Mouse (Mus musculus) left cerebral cortex, postnatal 14 days (tissue): ENCODE data around the gene Fbxo27. TPM values are rescaled to one million over a fixed set of nuclear protein-coding genes. Genes with fewer than 3 reads are reported as not detected.
"Not testable (repeated sequence)": the region's sequence is repeated elsewhere in the genome, so short reads cannot be mapped to it uniquely, and the experiment has no call there.

Experiments used
- DNase-seq, 2 experiments: peaks; one replicate each; pipeline ENCODE4 v3.0.0; 2021 to 2022; ENCODE audit warnings: low spot score in 2 of 2, mixed read lengths in 1 of 2
- intact Hi-C: fragments of 180-260 bp; cut with DNase I; formaldehyde crosslinking; loops from one replicate; pipeline ENCODE4 v1.15.1; 2025
- long read RNA-seq, 2 experiments: library from polyadenylated mRNA; stranded (forward); transcript quantifications; one replicate each; pipeline ENCODE4 v2.0.0; 2021
- total RNA-seq, 2 experiments: library from RNA; stranded (reverse); gene quantifications; 2 replicates each; pipeline ENCODE4 v1.2.3; 2021

Fbxo27 gene
- 10 to 100 TPM; 16.9 to 19.9 TPM for total RNA-seq
- long read RNA-seq, experiment 1, transcript Fbxo27-203 (5 exons, 1,948 nt) = major isoform, 11 of 38 reads
- long read RNA-seq, experiment 1, partial matches to known transcripts = 16 of 38 reads
- long read RNA-seq, experiment 1, other reads (novel, unspliced or antisense) = 11 of 38 reads
- long read RNA-seq, experiment 2, transcript Fbxo27-203 (5 exons, 1,948 nt) = major isoform, 15 of 38 reads
- long read RNA-seq, experiment 2, partial matches to known transcripts = 10 of 38 reads
- long read RNA-seq, experiment 2, other reads (novel, unspliced or antisense) = 13 of 38 reads

GRCm38 (mm10) chr7:28692545-28693320 lies at the start of gene Fbxo27:
Gene Fbxo27 (plus strand): TSS chr7:28692849.
- intact Hi-C loops = no loop called here
- DNase-seq = peak; percentile 32 to 40

- no peak for DNase-seq
- intact Hi-C loops = no loop called here
Measured at GRCm38 (mm10) chr7:28645366-28645765, 47.3 kb upstream of the Fbxo27 start.

- intact Hi-C loops = no loop called here
Measured at GRCm38 (mm10) chr7:28645947-28646475, 46.6 kb upstream of the Fbxo27 start.

GRCm38 (mm10) chr7:28647016-28647415 lies 45.6 kb upstream of the Fbxo27 start:
- intact Hi-C loops = no loop called here
- DNase-seq = no peak

More at GRCm38 (mm10) chr7:28645947-28646475, 46.6 kb upstream of the Fbxo27 start:
- no peak for DNase-seq

GRCm38 (mm10) chr7:28651157-28651556 lies 41.5 kb upstream of the Fbxo27 start:
- intact Hi-C loops = no loop called here
- DNase-seq = no peak

DNA sequence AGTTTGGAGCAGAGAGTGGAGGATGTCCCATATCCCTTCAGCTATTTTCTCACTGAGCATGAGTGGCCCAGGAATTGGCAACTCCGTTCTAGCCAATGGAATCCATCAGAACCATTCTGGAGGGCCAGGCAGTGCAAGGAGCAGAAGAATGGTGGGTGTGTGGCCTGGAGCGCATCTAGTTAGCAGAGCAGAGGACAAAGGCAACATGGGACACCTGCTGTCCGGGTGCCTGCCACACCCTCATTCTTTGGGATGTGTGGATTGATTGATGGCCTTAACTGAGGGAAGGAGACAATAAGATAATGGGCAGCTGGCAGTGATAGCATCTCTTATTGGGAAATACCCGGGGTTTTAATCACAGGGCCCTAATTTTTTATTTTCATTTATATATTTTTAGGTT lies 36.2 kb upstream of the Fbxo27 start:
- intact Hi-C loops = no loop called here
- no peak for DNase-seq

DNA sequence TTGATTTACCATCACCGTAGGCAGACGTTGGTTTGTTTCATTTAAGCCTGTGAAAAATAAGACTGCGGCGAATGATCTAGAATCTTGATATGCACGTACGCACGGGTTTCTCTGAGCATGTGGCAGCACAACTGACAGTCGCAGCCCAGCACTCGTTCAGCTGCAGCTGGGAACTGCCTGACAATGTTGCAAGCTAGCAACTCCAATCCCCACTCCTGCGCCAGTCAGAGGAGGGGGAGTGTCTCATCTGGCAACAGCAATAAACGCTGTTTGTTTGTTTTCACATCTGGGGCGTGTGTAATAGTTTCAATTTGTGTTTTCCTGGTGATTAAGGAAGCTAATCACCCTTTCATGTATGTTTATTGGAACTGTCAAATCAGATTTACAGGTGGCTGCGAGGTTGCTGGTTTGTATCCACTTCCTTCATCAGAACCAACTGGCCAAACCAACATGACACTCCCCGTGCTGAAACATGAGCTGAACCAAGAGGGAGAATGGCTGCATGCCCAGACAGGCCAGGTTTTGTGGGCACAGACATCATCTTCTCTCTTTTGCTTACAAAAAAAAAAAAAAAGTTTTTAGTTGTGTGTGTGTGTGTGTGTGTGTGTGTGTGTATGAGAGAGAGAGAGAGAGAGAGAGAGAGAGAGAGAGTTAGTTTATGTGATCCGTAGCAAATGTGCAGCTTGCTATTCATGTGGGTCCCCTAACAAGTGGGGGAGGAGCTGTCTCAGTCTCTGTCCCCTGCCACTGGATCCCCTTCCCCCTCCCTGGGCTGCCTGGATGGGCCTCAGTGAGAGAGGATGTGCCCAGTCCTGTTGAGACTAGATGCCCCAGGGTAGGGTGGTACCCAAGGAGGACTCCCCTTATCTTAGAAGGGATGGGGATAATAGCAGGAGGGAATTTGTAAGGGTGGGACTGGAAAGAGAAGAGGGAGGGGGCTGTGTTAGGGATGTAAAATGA lies 26.7 kb upstream of the Fbxo27 start:
- DNase-seq = peak; percentile 20 to 30
- intact Hi-C loops = no loop called here

DNA sequence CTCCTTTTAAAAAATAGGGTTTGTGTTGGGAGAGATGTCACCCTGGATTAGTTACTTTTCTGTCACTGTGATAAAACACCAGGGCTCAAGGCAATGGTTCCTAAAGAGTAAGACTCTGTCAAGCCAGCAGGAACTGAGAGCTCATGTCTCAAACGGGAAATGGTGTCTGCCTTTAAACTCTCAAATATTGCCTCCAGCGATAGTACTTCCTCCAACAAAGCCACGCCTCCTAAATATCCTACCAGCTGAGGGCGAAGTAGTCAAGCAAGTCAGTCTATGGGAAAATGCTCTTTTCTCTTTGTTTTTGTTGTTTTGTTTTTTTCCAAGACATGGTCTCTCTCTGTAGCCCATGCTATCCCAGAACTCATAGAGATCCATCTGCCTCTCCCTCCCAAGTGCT lies 21.5 kb upstream of the Fbxo27 start:
- no peak for DNase-seq
- intact Hi-C loops = no loop called here

GRCm38 (mm10) chr7:28672276-28672675 lies 20.4 kb upstream of the Fbxo27 start:
- no peak for DNase-seq
- intact Hi-C loops = no loop called here

DNA sequence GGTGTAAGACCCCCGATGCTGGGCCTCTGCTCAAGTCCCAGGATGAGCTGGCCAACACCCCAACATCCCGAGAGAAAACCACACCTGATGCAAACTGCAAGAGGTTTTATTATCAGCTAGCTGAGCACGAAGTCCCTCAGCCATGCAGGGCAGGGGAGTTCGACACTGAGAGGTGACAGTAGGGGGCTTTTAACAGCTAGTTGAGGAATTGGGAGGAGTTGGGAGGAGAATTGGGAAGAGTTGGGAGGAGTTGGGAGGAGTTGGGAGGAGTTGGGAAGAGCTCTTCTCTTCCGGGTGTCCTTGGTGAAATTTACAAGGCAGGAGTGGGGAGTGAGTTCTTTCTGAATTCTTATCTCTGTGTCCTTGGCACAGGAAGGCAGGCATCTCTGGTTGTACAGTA lies 19.9 kb upstream of the Fbxo27 start:
- DNase-seq, intact Hi-C loops: not testable (repeated sequence)

DNA sequence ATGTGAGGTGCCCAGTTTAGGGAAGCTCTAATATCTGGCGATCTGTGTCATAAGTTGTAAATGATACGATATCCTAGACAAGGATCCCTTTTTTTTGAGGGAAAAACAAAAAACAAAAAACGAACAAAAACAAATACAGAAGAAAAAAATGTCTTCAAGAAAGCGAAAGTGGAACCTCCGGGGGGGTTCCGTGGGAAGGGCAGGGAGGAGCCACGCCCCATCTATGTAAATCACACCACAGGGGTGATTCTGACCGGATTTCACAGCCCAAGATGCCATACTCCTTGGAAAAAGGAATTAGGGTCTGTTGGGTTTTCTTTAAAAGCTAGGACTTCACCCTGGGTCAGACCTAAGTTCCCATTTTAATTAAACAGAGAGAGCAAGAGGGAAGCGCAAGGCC lies 17.7 kb upstream of the Fbxo27 start:
- no peak for DNase-seq
- intact Hi-C loops = no loop called here

DNA sequence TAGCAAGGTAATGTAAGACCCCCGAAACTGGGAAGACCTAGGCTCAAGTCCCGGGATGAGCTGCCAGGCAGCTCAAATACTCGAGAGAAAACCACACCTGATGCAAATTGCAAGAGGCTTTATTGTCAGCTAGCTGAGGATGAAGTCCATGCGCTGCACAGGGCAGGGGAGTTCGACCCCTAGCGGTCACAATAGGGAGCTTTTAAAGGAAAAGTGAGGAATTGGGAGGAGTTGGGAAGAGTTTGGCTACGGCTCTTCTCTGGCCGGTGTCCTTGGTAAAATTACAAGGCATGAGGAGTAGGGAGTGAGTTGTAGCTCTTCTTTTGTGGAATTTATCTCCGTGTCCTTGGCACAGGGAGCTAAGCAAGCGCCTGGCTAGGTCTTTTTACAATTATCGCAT lies 16.9 kb upstream of the Fbxo27 start:
- DNase-seq = no peak
- intact Hi-C loops = no loop called here

GRCm38 (mm10) chr7:28676811-28677541 lies 15.7 kb upstream of the Fbxo27 start:
- intact Hi-C loops = no loop called here
- DNase-seq = no peak

- DNase-seq = no peak
- intact Hi-C loops = no loop called here
Measured at GRCm38 (mm10) chr7:28677624-28678023, 15.0 kb upstream of the Fbxo27 start.

GRCm38 (mm10) chr7:28691075-28691474 lies 1.6 kb upstream of the Fbxo27 start:
- DNase-seq = no peak
- intact Hi-C loops = no loop called here

DNA sequence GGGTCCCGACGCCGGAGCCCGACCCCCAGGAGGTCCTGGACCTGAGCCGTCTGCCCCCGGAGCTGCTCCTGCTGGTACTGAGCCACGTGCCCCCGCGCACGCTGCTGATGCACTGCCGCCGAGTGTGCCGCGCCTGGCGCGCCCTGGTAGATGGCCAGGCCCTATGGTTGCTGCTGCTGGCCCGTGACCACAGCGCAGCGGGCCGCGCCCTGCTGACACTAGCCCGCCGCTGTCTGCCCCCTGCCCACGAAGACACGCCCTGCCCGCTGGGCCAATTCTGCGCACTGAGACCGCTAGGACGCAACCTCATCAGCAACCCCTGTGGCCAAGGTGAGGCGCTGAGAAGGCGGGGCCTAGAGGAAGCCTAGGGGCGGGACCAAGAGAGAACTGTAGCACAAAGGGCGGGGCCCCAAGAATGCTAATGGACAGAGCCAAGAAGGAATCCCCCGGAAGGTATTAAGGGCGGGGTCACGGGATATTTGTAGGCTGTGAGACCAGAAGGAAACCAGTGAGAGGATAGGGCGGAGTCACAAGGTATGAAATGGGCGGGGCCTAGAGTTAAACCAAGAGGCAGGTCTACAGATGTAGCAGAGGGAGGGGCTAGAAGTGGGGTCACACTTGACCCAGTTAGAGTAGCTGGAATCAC lies 795 bp downstream of the Fbxo27 start:
- DNase-seq = peak; percentile 76 to 89
- intact Hi-C loops = no loop called here

DNA sequence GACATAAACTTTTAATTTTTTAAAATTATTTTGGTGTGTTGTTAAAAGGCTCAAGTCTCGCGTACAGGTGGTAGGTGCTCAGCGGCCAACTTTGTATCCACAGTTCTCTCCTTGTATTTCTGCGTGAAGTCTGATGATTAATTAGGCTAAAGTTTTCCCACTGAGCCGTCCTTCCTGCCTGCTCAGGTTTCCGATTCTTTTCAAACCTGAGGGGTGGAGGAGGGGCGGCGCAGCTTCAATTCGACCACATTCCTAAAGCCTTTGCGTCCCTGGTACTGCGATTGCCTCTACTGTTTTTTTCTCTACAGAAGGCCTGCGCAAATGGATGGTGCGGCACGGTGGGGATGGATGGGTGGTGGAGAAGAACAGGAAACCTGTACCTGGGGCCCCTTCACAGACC lies 1.8 kb downstream of the Fbxo27 start:
- intact Hi-C loops = no loop called here
- no peak for DNase-seq

DNA sequence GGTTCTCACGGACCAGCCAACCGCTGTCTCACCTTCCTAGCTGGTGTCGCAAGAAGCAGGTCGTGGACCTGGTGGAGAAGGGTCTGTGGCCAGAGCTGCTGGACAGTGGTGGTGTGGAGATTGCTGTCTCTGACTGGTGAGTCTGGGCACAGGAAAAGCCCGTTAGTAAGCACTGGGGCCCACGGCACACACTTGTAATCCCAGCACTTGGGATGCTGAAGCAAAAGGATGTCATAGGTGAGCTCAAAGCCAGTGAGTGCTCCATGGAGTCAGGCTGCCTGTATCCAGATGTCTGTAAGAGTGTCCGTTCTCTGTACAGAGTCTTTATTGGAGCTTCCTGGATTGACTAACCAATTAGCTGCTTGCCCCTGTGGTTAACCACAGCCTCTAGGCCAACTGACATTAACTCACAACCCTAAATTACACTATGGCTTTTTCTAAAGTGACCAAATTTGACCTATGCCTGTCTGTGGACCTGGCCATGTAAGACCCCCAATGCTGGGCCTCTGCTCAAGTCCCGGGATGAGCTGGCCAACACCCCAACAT lies 2.4 kb downstream of the Fbxo27 start:
- DNase-seq = no peak
- intact Hi-C loops = no loop called here
